Mouse (Mus musculus) skeletal muscle tissue, adult 2 months (tissue): Measurements from ENCODE around the gene Tmem98.

ENCODE experiments used
- DNase-seq: peaks from one replicate; pipeline ENCODE4 v3.0.0-alpha.2; 2012; ENCODE audit warnings: low read depth, low spot score

The Tmem98 gene

GRCm38 (mm10) chr11:80853014-80853413, 43.0 kb downstream of the Tmem98 start:
- DNase-seq: no peak

DNA sequence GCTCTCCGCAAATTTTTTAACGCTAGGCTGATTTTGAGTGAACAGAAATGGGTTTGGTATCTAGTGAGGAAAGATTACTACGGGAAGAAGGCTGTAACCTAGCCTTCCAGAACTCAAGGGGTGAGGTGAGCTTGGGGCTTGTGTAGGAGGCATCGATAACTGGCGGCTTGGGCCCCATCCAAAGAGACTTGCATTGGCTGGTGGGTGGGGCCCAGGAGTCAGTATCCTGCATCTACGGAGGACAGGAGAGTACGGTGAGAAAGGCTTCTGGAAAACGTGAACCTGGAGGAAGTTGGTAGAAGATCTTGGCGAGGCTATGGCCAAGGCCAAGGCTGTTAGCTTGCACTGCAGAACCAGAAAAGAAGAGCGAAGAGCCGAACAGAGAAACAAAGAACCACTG, 44.5 kb downstream of the Tmem98 start:
- no peak for DNase-seq

GRCm38 (mm10) chr11:80854908-80855307, 44.9 kb downstream of the Tmem98 start:
- no peak for DNase-seq

DNA sequence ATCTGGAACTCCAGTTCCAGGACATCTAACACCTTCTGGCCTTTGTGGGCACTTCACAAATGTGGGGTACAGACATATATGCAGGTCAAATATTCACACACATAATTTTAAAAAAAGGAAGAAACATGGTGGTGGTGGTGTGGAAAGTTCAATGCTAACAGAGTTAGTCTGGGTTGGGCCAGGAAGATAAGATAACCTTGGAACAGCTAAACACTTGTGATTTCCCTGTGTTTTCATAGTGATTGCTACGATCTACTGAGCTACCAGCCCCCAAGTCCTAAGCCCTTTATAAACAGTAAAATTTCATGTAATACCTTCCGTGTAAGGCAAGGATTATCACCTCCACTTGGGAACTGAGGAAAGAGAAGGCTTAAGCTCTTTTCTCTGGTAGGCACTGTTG, 46.9 kb downstream of the Tmem98 start:
- DNase-seq: no peak

DNA sequence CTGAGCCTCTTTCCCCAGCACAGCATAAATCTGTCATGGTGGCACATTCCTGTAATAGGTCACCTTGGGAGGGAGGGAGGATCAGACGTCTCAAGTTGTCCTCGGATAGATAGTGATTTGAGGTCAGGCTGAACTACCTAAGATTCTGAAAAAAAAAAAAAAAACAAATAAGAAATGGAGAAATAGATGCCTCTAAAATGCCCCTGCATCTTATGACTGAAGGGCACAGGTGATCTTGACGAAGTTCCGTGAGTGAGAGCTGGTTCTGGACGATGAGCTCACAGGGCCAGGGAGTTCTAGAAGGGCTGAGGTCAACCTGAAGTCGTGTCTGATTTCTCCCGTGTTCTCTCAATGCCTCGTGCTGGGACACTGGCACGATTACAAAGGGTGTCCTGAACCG, 48.1 kb downstream of the Tmem98 start, which contains the start of gene Spaca3:
Gene Spaca3 (plus strand): TSS at position 301 of the 400 bp plus-strand sequence.
- no peak for DNase-seq

DNA sequence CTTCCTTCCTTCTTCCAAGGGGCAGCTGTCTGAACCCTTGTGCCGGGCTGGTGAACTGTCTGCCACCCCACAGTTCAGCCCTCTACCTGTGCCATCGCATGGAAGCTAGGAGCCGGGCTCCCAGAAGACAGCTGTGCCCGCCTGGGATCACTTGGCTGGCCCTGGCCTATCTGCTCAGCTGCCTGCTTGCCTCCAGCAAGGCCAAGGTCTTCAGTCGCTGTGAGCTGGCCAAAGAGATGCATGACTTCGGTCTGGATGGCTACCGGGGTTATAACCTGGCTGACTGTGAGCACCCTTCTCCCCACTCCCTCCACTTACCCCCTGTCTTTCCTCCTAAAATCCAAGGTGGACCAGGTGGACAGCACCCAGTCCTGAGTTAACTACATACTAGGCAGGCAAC, 53.0 kb downstream of the Tmem98 start:
- DNase-seq: no peak

DNA sequence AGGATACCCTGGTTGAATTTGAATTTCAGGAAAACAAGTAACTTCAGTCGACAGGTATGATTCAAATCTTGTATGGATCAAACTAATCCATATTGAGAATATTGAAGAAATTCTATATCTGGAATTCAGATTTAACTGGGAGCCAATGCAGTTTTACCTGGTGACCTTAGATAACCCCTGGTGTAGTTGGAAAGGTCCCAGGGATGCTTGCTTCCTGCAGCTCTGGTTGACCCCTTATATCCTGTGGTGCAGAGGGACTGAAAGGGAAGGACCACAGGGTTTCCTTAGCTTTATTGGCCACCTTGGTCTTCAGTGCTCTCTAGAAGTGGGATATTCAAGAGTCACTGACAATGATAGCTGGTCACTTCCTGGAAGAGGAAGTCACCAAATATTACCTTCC, 58.1 kb downstream of the Tmem98 start:
- DNase-seq: no peak
